Mouse (Mus musculus) lung, adult 2 months (tissue): ENCODE data around the gene Lap3.

ENCODE experiments used
- CTCF ChIP-seq: fragments of 200-500 bp; IDR thresholded peaks from 2 replicates; pipeline ENCODE4 v1.5.1; 2011; ENCODE audit warnings: mild to moderate bottlenecking, low read length, control low read depth; ENCODE audit not compliant: insufficient read depth
- POLR2A ChIP-seq: fragments of 200-500 bp; IDR thresholded peaks from 2 replicates; pipeline ENCODE4 v1.6.1; 2011; ENCODE audit warnings: low read depth, mild to moderate bottlenecking, control low read depth, low read length, borderline replicate concordance; ENCODE audit errors: extremely low read depth

GRCm38 (mm10) chr5:45497564-45497963 lies 4.4 kb downstream of the Lap3 start:
- TF ChIP-seq POLR2A (no peak), CTCF (no peak)
